Mouse (Mus musculus) frontal cortex, adult (tissue): ENCODE results near the gene Sez6l.

Source experiments
- ATAC-seq: cut with Nextera tagmentation; 2 replicates; pipeline ENCODE4 v1.9.2; 2017; ENCODE audit warnings: mild to moderate bottlenecking, moderate library complexity, mixed read lengths; ENCODE audit not compliant: low TSS enrichment

The Sez6l gene

DNA sequence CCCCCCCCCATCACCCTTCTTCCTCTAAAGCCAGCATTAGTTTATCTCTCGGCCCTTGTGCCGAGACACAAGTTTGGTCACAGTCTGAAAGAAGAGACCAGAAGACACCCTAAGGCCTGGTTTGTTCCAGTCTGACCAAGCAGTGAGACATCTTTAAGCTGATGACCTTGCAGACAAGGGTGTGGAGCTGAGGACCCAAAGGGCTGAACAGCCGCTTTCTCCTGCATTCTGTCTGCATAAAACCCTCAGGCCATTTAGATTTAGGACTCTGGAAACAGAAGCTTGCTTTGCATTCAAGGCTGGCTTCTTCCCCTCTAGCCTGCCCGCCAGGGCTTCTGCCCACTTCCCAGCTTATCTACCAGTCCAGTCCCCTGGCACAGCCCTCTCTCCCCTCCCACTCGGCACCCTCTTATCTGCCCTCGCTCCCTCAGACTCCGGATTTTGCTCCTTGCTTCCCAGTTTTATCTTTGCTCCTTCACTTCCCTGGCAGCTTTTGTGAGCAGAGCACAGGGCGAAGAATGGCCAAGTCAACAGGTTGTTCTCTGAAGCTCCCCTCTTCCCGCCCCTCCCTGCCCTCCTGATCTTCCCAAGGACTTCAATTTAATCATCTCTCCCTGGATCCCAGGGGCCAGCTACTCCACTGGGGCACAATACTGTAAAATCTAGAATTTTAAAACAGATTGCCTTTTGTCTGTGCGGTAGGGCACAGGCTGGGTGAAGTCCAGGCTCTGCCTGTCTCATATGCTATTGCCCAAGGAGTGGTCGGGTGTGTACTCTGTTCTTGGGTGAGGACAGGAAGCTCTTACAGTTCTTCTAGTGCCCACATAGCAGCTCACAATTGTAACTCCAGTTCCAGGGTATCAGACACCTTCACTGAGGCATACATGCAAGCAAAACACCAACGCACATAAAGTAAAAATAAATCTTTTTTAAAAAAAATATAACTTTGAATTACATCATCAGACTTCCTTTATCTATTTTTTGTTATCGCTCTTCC, 77.8 kb downstream of the Sez6l start:
- peak; percentile 55 for ATAC-seq

DNA sequence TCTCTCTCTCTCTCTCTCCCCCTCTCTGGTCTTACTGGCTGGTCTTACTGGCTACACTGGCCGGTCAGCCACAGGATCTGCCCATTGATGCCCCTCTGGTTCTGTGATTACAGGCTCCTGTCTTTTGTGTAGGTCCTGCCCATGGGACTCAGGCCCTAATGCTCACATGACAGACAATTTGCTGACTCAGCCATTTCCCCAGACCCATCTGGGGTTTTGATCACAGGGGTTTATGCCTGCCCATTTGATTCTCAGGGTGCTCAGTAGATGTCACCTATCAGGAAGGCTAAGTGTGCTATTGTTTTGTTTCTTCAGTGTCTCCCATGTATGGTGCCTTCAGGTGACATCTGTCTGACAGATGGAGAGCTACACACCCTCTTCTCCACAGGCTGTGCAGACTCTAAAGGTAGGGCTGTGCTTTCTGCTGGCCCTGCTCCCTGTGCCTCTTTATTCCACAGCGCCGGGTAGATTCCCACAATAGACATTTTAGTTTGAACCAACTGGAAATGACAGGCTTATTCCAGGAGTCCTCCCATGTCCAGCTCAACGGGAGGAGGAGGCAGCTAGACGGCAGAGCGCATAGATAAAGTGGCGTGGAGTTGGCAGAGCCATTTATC, 80.1 kb downstream of the Sez6l start:
- peak; percentile 53 for ATAC-seq

DNA sequence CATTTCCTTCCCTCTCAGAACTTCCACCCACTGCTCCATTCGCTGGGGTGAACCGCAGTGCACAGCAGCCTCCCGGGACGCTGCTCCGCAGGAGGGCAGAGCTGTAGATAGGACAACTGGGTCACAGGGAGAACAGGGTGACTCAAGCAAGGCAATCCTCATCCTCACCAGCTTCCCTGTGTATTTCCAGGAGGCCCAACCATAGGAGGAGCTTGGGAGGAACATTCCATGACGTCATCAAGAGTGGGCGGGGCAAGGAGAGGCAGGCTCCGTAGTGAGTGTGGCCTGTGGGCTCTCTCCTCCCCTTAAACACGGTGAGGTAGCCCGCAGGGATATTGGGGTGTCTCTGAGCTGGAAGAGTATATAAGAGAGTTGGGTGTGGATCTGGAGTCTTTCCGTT, 83.5 kb downstream of the Sez6l start:
- ATAC-seq: peak; percentile 62

GRCm38 (mm10) chr5:112491489-112491888, 85.5 kb downstream of the Sez6l start:
- 0 out of 2 replicates have a peak, but pooled peaks have one; percentile 3 for ATAC-seq

- ATAC-seq: no peak
Measured at GRCm38 (mm10) chr5:112488101-112488776, 88.7 kb downstream of the Sez6l start.

DNA sequence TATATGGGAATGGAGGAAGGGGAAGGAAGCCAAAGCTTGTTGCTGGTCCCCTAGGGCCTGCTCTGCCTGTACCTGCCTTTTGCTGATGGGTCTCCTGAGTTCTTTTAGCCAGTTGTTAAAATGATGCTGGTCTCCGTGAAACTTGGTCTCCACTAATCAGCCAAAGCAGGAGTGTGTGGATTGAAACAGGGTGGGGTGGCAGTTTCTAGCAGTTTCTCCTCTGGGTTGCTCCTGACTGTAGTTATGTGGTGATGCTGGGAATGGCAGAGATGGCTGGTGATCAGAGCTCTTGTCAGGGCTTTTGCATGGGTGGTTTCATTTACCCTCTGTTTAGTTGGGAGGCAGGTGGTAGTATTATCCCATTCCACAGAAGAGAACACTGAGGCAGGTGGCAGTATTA, 89.5 kb downstream of the Sez6l start:
- ATAC-seq: no peak

- no peak for ATAC-seq
Measured at GRCm38 (mm10) chr5:112486415-112486814, 90.6 kb downstream of the Sez6l start.

DNA sequence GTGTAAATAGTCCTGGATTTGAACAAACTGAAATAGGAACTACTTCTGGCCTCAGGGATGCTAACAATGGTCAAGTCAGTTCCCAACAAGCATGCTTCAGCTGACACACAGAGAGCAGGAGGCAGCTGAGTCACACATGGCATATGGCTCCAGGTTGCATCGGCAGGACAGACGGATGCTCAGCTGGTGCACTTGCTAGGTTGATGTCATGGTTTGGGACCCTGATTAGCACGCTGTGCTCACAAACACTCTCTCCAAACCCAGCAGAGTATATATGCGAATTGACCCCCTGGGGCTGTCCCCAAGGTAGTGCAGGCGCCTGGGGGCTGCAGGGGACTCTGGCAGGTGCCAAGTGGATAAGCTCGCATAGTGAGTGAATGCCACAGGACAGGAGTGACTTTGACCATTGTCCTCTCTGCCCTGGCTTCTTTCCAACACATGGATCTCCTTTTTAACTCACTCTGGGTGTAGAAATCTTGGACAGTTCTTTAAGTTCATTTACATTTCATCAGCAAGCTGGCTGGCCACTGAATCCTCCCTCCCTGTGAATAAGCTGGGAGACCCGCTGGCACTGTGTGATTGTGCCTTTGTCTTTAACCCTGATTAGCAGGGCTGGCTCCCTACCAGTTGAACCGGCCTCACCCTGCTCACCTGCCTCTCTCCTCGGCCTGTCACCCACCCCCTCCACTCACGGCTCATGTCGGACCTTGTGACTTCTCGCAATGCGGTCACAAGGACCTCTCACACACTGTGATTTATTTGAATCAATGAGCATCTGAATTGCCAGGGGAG, 91.9 kb downstream of the Sez6l start:
- ATAC-seq: 0 out of 2 replicates have a peak, but pooled peaks have one; percentile 28

- ATAC-seq: no peak
Measured at GRCm38 (mm10) chr5:112483030-112483429, 94.0 kb downstream of the Sez6l start.

DNA sequence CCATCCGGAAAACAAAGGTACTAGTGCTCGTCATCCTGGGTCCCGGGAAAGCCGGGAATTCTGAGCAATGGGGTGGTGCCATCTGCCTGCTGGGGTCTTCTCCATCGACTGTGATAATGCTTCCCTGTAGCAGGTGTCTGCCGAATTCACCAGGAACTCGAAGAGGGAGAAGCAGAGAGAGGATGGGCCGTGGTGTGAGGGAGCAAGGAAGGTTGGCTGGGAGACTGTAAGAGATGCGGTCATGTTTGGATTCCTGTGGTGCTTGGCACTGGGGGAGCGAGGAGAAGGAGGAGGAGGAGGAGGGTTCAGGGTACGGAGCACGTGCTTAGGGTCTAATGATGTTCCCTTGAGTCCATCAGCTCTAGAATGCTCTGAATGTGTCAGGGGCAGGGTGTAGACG, 94.4 kb downstream of the Sez6l start:
- ATAC-seq: no peak

DNA sequence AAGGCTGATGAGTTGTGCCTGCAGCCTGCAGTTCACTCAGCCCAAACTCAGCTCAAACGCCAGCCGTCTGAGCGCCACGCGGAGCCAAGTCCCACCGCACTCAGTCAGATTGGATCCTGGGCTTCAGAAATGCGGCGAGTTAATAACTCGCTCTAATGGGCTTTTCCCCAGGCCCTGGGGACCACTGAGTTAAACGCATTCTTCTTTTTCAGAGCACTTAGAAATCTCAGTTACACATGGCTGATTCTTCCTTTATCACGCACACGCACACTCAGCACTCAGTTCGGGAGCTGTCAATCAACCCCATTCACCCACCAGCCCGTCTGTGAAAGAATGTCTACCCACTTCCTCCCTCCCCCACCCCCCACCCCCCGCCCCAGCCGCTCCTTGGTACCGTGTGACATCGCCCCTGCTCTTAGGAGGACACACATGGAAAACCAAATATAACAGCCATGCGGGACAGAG, 95.0 kb downstream of the Sez6l start:
- ATAC-seq: no peak

- no peak for ATAC-seq
Measured at GRCm38 (mm10) chr5:112473453-112473852, 103.5 kb downstream of the Sez6l start.

DNA sequence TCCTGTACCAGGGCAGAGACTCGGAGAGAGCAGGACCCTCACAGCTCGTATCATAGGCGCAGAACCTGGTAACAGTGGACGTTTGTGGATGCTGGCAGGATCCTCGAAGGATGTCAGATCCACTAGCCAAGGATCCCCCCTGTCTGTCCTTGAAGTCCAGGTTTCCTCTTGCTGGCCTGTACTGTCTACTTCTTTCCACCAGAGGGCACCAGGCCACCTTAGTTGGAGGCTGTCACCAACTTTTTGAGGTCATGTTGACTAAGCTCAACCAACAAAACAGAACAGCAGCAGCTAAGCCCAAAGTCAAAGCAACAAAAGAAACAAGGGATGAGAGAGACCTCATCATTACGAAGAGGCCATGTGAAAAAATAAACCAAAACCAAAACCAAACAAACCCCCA, 106.8 kb downstream of the Sez6l start:
- ATAC-seq: 0 out of 2 replicates have a peak, but pooled peaks have one; percentile 14

DNA sequence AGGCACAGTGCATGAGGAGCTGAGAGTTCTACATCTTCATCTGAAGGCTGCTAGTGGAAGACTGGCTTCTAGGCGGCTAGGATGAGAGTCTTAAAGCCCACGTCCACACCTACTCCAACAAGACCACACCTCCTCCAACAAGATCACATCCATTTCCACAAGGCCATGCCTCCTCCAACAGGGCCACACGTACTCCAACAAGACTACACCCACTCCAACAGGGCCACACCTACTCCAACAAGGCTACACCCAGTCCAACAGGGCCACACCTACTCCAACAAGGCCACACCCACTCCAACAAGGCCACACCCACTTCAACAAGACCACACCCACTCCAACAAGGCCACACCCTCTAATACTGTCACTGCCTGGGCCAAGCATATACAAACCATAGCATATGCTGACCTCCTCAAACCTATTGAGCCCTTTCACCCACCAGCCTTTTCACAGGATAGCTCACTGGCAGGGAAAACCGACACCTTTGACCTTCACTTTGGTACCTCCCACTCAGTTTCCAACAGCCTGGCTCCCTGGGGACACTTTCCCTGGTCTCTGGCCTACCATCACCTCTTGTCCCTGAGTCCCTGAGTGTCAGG, 107.9 kb downstream of the Sez6l start:
- ATAC-seq: no peak

DNA sequence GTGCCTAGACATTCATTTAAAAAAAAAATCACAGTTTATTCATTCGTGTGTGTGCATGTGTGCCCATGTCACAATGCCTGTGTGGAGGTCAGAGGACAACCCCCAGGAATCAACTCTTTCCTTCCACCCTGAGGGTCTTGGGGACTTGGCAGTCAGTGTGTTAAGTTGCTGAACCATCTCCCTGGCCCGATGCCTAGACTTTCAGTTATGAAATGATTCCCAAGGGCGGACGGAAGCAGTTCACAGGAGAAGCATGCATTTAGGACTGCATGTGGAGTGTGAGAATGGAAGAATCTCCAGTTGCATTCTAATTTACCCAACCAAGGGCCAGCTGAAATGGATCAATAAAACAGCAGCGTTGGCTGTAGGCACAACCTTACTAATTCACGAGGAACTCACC, 110.7 kb downstream of the Sez6l start:
- no peak for ATAC-seq

DNA sequence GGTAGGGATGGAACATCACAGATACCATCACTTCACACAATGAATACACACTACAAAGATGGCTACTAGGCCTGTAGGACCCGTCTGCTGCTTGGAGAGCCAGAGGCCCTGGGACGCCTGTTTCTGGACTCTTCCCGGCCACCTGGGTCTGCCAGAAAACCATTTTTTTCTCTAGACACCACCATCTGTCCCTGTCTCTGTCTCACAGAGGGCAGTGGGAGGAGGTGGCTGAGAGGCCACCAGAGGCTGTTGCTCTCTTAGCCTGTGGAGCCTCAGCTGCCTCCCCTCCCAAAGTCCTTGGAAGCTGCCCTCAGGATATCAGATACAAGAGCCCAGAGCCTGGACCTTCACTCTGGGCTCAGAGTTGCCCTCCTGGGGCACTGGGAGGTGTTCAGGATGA, 117.1 kb downstream of the Sez6l start:
- no peak for ATAC-seq

GRCm38 (mm10) chr5:112454966-112455555, 121.9 kb downstream of the Sez6l start:
- peak; percentile 32; the same call in 1 of the 2 replicates for ATAC-seq

DNA sequence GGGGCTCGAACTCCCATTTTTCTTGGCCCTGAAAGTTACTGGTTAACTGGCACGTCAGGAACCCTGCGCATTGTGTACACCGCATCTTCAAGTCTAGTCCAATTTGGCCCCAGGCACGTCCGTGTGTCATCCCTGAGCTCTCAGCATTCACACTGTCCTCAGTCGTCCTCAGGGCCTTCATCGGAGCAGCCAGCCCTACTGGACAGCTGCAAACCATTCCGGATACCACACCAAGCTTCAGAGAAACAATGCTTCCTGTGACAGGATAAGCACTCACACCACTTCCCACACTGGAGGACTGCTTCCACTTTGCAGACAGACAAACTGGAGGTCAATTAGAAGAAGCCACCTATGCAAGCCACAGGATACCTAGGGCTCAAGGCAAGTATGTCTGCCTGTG, 123.9 kb downstream of the Sez6l start:
- no peak for ATAC-seq

DNA sequence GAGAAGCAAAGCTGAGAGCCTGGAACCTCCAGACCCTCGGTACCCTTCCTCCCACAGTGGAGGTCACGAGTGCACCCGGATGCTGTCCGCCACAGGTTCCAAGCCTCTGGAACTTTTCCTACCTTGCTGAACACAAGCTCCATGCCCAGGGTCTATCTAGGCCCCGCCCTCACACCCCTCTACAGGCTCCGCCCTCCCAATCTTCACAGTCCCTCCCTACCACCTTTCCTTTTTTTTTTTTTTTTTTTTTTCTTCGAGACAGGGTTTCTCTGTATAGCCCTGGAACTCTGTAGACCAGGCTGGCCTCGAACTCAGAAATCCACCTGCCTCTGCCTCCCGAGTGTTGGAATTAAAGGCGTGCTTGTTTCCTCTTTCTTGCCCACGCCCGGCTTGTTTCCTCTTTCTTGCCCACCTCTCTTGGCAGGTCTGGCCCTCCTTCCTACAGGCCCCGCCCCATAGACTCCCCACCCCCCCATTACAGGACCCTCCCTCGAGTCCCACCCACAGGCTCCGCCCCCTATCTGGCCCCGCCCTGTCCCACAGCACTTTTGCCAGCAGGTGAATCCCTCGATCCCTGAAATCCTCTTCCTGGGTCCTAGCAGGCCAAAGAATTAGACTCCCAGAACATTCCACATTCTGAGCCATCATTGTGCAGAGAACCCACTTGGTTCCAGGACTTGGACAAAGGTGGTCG, 128.1 kb downstream of the Sez6l start, which contains the start of gene Gm6588:
Gm6588 (plus strand) TSS at position 680 of the 694 bp plus-strand sequence.
- no peak for ATAC-seq

- ATAC-seq: no peak
Measured at GRCm38 (mm10) chr5:112438535-112438934, 138.4 kb downstream of the Sez6l start.
